Mouse (Mus musculus) CH12.LX (cell line): Measurements from ENCODE around the gene Metap1. TPM values are rescaled to one million over a fixed set of nuclear protein-coding genes. Genes with fewer than 3 reads are reported as not detected.

Experiments used
- DNase-seq: peaks from one replicate; pipeline ENCODE4 v3.0.0-alpha.2; 2013; ENCODE audit errors: extremely low read depth
- H3K27ac ChIP-seq: 2 replicates; pipeline ENCODE4 v1.5.1; 2012; ENCODE audit warnings: low read depth, mild to moderate bottlenecking, control low read depth, moderate library complexity; ENCODE audit not compliant: insufficient read depth
- H3K27me3 ChIP-seq: replicated peaks from 2 replicates; pipeline ENCODE3; 2012; ENCODE audit warnings: inconsistent platforms
- H3K36me3 ChIP-seq, 2 experiments: replicated peaks in 1 of 2; 2 replicates each; pipeline versions ENCODE3 to v1.6.1; 2012; ENCODE audit warnings: inconsistent platforms in 1 of 2, low read length in 1 of 2, mild to moderate bottlenecking in 1 of 2, mixed read lengths in 1 of 2, moderate library complexity in 1 of 2; ENCODE audit not compliant: control insufficient read depth in 1 of 2, insufficient read depth in 1 of 2
- H3K4me1 ChIP-seq, 2 experiments: 2 replicates each; pipeline ENCODE4 v1.6.1; 2012; ENCODE audit warnings: inconsistent platforms in 1 of 2, moderate library complexity in 1 of 2; ENCODE audit not compliant: insufficient read depth in 2 of 2, control insufficient read depth in 1 of 2
- H3K4me2 ChIP-seq: 2 replicates; pipeline ENCODE4 v1.6.1; 2012; ENCODE audit warnings: low read depth, mild to moderate bottlenecking, control low read depth; ENCODE audit not compliant: poor library complexity, insufficient read depth, severe bottlenecking
- H3K4me3 ChIP-seq, 3 experiments: fragments of 150-350 bp in 1 of 3; sonication (generic) in 1 of 3; replicated peaks in 1 of 3; 2 replicates each; pipeline versions ENCODE3 to v1.5.1; 2011 to 2012; ENCODE audit warnings: low read depth in 2 of 3, low read length in 2 of 3, mild to moderate bottlenecking in 2 of 3, moderate library complexity in 2 of 3, control low read depth in 1 of 3, improper control_type of control experiment in 1 of 3, inconsistent platforms in 1 of 3, mixed read lengths in 1 of 3; ENCODE audit not compliant: poor library complexity in 1 of 3
- H3K79me2 ChIP-seq: replicated peaks from 2 replicates; pipeline ENCODE4 v1.6.1; 2012; ENCODE audit warnings: mild to moderate bottlenecking, moderate library complexity; ENCODE audit not compliant: control insufficient read depth, poor library complexity, insufficient read depth, severe bottlenecking; ENCODE audit errors: extremely low read depth
- H3K9ac ChIP-seq: 2 replicates; pipeline ENCODE4 v1.6.1; 2012; ENCODE audit warnings: low read depth, mild to moderate bottlenecking, control low read depth, moderate library complexity; ENCODE audit not compliant: insufficient read depth
- H3K9me3 ChIP-seq: replicated peaks from 2 replicates; pipeline ENCODE3; 2012; ENCODE audit warnings: low read length, inconsistent platforms, mixed read lengths
- E2F4 ChIP-seq: IDR thresholded peaks from 2 replicates; pipeline ENCODE4 v1.6.1; 2011; ENCODE audit warnings: low read depth, low read length, improper control_type of control experiment; ENCODE audit not compliant: insufficient replicate concordance
- EP300 ChIP-seq: IDR thresholded peaks from 2 replicates; pipeline ENCODE4 v1.6.1; 2011; ENCODE audit warnings: low read length, improper control_type of control experiment
- GABPA ChIP-seq: IDR thresholded peaks from 2 replicates; pipeline ENCODE4 v1.6.1; 2012; ENCODE audit warnings: low read depth, low read length, improper control_type of control experiment, inconsistent platforms; ENCODE audit not compliant: insufficient replicate concordance
- JUND ChIP-seq: conservative IDR thresholded peaks from 2 replicates; pipeline ENCODE4 v1.6.1; 2011; ENCODE audit warnings: low read depth, low read length, improper control_type of control experiment
- KAT2A ChIP-seq: IDR thresholded peaks from 2 replicates; pipeline ENCODE4 v1.6.1; 2012; ENCODE audit warnings: low read length, improper control_type of control experiment, inconsistent platforms; ENCODE audit not compliant: insufficient replicate concordance
- MAFK ChIP-seq: IDR thresholded peaks from 2 replicates; pipeline ENCODE4 v1.6.1; 2011; ENCODE audit warnings: low read length, improper control_type of control experiment; ENCODE audit not compliant: insufficient replicate concordance
- MAZ ChIP-seq: IDR thresholded peaks from 2 replicates; pipeline ENCODE4 v1.6.1; 2012; ENCODE audit warnings: low read depth, mild to moderate bottlenecking, inconsistent platforms, low read length, improper control_type of control experiment, moderate library complexity
- MEF2A ChIP-seq: IDR thresholded peaks from 2 replicates; pipeline ENCODE4 v1.6.1; 2014; ENCODE audit warnings: low read depth, mild to moderate bottlenecking, inconsistent platforms, low read length, improper control_type of control experiment, borderline replicate concordance
- MYC ChIP-seq: IDR thresholded peaks from 2 replicates; pipeline ENCODE4 v1.6.1; 2011; ENCODE audit warnings: low read depth, mild to moderate bottlenecking, improper control_type of control experiment, low read length
- PAX5 ChIP-seq: IDR thresholded peaks from 2 replicates; pipeline ENCODE4 v1.6.1; 2012; ENCODE audit warnings: low read length, inconsistent platforms, mixed read lengths
- POLR2A ChIP-seq: IDR thresholded peaks from 2 replicates; pipeline ENCODE4 v1.6.1; 2011; ENCODE audit warnings: low read depth, mild to moderate bottlenecking, improper control_type of control experiment, low read length
- RCOR1 ChIP-seq: conservative IDR thresholded peaks from 2 replicates; pipeline ENCODE4 v1.6.1; 2012; ENCODE audit warnings: low read depth, mild to moderate bottlenecking, inconsistent platforms, low read length, improper control_type of control experiment
- UBTF ChIP-seq: IDR thresholded peaks from 2 replicates; pipeline ENCODE4 v1.6.1; 2012; ENCODE audit warnings: low read depth, mild to moderate bottlenecking, inconsistent platforms, low read length, improper control_type of control experiment, moderate library complexity
- USF2 ChIP-seq: conservative IDR thresholded peaks from 2 replicates; pipeline ENCODE4 v1.6.1; 2011; ENCODE audit warnings: low read depth, low read length, improper control_type of control experiment
- ZMIZ1 ChIP-seq: IDR thresholded peaks from 2 replicates; pipeline ENCODE4 v1.6.1; 2012; ENCODE audit warnings: low read depth, mild to moderate bottlenecking, inconsistent platforms, low read length, improper control_type of control experiment
- dilution Hi-C: fragments of 300-500 bp; cut with MboI; formaldehyde crosslinking; loops from 2 replicates; pipeline ENCODE4 v1.14.3; 2020; ENCODE audit warnings: low sequenced_read_pairs; ENCODE audit not compliant: extremely low pct_unique_long_range_greater_than_20kb, extremely low pct_ligation_motif_present
- in situ Hi-C: fragments of 300-500 bp; cut with MboI; formaldehyde crosslinking; loops from 3 replicates; pipeline ENCODE4 v1.14.3; 2019; ENCODE audit warnings: low sequenced_read_pairs, low pct_ligation_motif_present, low pct_unique_long_range_greater_than_20kb, mixed read lengths
- polyA plus RNA-seq: library from polyadenylated mRNA; unstranded; fragments of >175 nt; gene quantifications from 2 replicates; pipeline ENCODE4 v1.2.1, GENCODE M21; 2012; ENCODE audit warnings: low read depth; ENCODE audit not compliant: insufficient read length
- total RNA-seq, 2 experiments: library from RNA; depleted of rRNA; stranded (reverse); fragments of 300-350 nt in 1 of 2; fragments of >200 nt in 1 of 2; gene quantifications; 2 replicates each; pipeline ENCODE4 v1.2.3; 2012 to 2014

The Metap1 gene
- total and polyA plus RNA-seq, 3 experiments = 77.9 to 163 (median 143) TPM

GRCm38 (mm10) chr3:138415121-138415690, 74.1 kb downstream of the Metap1 start, which contains the start of gene Adh4:
Adh4 (plus strand) TSS chr3:138415466.
- H3K79me2 ChIP-seq = no peaks in the 10 kb centered on the region
- no peak within 1 kb of the TSS for H3K27ac ChIP-seq
- H3K4me2 ChIP-seq = no peak within 1 kb of the TSS
- no peaks in the 10 kb centered on the region for H3K27me3 ChIP-seq
- no peak within 1 kb of the TSS for H3K4me3 ChIP-seq
- DNase-seq = no peak
- H3K9ac ChIP-seq = no peak within 1 kb of the TSS
- no peak for TF ChIP-seq E2F4
- no peak for TF ChIP-seq MYC
- no peak for TF ChIP-seq PAX5
- TF ChIP-seq USF2 = no peak
- TF ChIP-seq RCOR1 = no peak
- no peak for TF ChIP-seq UBTF
- TF ChIP-seq POLR2A = no peak
- no peak for TF ChIP-seq MAZ
- no peak for TF ChIP-seq JUND
- TF ChIP-seq EP300 = no peak
- TF ChIP-seq KAT2A = no peak
- no peak for TF ChIP-seq ZMIZ1
- no peak for TF ChIP-seq MEF2A
- no peak for TF ChIP-seq MAFK
- TF ChIP-seq GABPA = no peak
- no peaks in the 10 kb centered on the region for H3K36me3 ChIP-seq
- H3K4me1 ChIP-seq = peaks cover 7 to 13% of the 10 kb centered on the region in 2 experiments
- in situ Hi-C loops = no loop called here
- no peaks in the 10 kb centered on the region for H3K9me3 ChIP-seq
- dilution Hi-C loops = no loop called here

GRCm38 (mm10) chr3:138410211-138410610, 79.1 kb downstream of the Metap1 start:
- Histone ChIP-seq H3K79me2 (no peaks in the 10 kb centered on the region), H3K27me3 (no peaks in the 10 kb centered on the region), H3K36me3 (no peaks in the 10 kb centered on the region), H3K4me1 (no peaks in the 10 kb centered on the region), H3K9me3 (peaks cover 4% of the 10 kb centered on the region), H3K27ac (no peak overlapping the region), H3K4me2 (no peak overlapping the region), H3K9ac (no peak overlapping the region), H3K4me3 (no peak overlapping the region)
- TF ChIP-seq USF2 (no peak), ZMIZ1 (no peak), MAFK (no peak)
- DNase-seq = no peak
- dilution Hi-C loops (no loop called here), in situ Hi-C loops (no loop called here)
